Mouse (Mus musculus) MEL (cell line): ENCODE measurements around the gene Vmn1r202.

Experiments used
- CHD2 ChIP-seq: IDR thresholded peaks from 2 replicates; pipeline ENCODE4 v1.6.1; 2011; ENCODE audit warnings: low read length, improper control_type of control experiment
- CTCF ChIP-seq, 3 experiments: IDR thresholded peaks in 2 of 3; conservative IDR thresholded peaks in 1 of 3; 2 replicates each; pipeline ENCODE4 v1.5.1; 2011 to 2012; ENCODE audit warnings: low read length in 3 of 3, low read depth in 2 of 3, mild to moderate bottlenecking in 2 of 3, improper control_type of control experiment in 1 of 3, inconsistent platforms in 1 of 3, mixed read lengths in 1 of 3, moderate library complexity in 1 of 3; ENCODE audit not compliant: control insufficient read depth in 1 of 3, insufficient read depth in 1 of 3, poor library complexity in 1 of 3, severe bottlenecking in 1 of 3
- E2F4 ChIP-seq: IDR thresholded peaks from 2 replicates; pipeline ENCODE4 v1.6.1; 2011; ENCODE audit warnings: low read depth, low read length, improper control_type of control experiment, borderline replicate concordance
- ELF1 ChIP-seq: IDR thresholded peaks from 2 replicates; pipeline ENCODE4 v1.6.1; 2014; ENCODE audit warnings: low read depth, mild to moderate bottlenecking, inconsistent platforms, low read length, improper control_type of control experiment, moderate library complexity
- ETS1 ChIP-seq: IDR thresholded peaks from 2 replicates; pipeline ENCODE4 v1.6.1; 2012; ENCODE audit warnings: low read depth, mild to moderate bottlenecking, inconsistent platforms, low read length, improper control_type of control experiment, moderate library complexity
- KAT2A ChIP-seq: conservative IDR thresholded peaks from 2 replicates; pipeline ENCODE4 v1.6.1; 2012; ENCODE audit warnings: low read depth, low read length, improper control_type of control experiment, inconsistent platforms
- MXI1 ChIP-seq: IDR thresholded peaks from 2 replicates; pipeline ENCODE4 v1.6.1; 2011; ENCODE audit warnings: mild to moderate bottlenecking, low read depth, low read length, improper control_type of control experiment
- POLR2A ChIP-seq, 2 experiments: IDR thresholded peaks; 2 replicates each; pipeline ENCODE4 v1.6.1; 2011 to 2012; ENCODE audit warnings: low read length in 2 of 2, mild to moderate bottlenecking in 2 of 2, control low read depth in 1 of 2, improper control_type of control experiment in 1 of 2, low read depth in 1 of 2, moderate library complexity in 1 of 2; ENCODE audit not compliant: control insufficient read depth in 1 of 2, insufficient read depth in 1 of 2, poor library complexity in 1 of 2
- TCF12 ChIP-seq: IDR thresholded peaks from 2 replicates; pipeline ENCODE4 v1.6.1; 2014; ENCODE audit warnings: low read depth, mild to moderate bottlenecking, inconsistent platforms, low read length, improper control_type of control experiment, moderate library complexity
- USF1 ChIP-seq: IDR thresholded peaks from 2 replicates; pipeline ENCODE4 v1.6.1; 2014; ENCODE audit warnings: low read depth, mild to moderate bottlenecking, inconsistent platforms, low read length, improper control_type of control experiment, moderate library complexity
- USF2 ChIP-seq, 2 experiments: IDR thresholded peaks; 2 replicates each; pipeline ENCODE4 v1.6.1; 2011 to 2012; ENCODE audit warnings: improper control_type of control experiment in 2 of 2, low read length in 2 of 2, borderline replicate concordance in 1 of 2, inconsistent platforms in 1 of 2, low read depth in 1 of 2, mild to moderate bottlenecking in 1 of 2; ENCODE audit not compliant: insufficient read depth in 1 of 2

DNA sequence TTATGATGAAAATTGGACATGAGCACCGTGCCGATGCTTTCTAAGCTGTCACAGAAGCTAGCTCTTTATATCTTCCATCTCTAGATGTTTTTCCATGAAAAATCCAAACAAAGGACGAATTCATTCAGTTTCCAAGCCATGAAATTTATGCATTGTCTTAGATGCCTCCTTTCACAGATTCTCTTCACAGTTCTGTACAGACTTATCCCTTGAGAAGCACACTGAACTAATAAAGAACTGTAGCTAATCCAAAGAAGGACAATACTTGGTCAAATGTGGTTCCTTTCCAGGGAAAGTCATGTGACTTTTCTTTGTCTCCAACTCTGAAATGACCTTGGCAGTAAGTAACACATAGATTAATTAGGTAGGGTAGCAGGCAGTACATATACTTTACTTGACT lies 2.8 kb downstream of the Vmn1r202 start:
- TF ChIP-seq USF1 (no peak), MXI1 (no peak), CTCF (IDR thresholded peaks at IDR 0.05 in 2 of 3, conservative IDR thresholded peaks at IDR 0.05 in 1 of 3; ENCODE audit: control insufficient read depth in 1 of 3, insufficient read depth in 1 of 3, low read depth in 2 of 3, low read length in 3 of 3, poor library complexity in 1 of 3, severe bottlenecking in 1 of 3) (no peak), E2F4 (no peak), POLR2A (IDR thresholded peaks at IDR 0.05; ENCODE audit: control insufficient read depth in 1 of 2, insufficient read depth in 1 of 2, low read depth in 1 of 2, low read length in 2 of 2, poor library complexity in 1 of 2) (no peak), ETS1 (no peak), USF2 (IDR thresholded peaks at IDR 0.05; ENCODE audit: borderline replicate concordance in 1 of 2, insufficient read depth in 1 of 2, low read depth in 1 of 2, low read length in 2 of 2) (no peak), CHD2 (no peak), KAT2A (no peak), ELF1 (no peak), TCF12 (no peak)
